Mouse (Mus musculus) intestine, embryonic 14.5 days (tissue): ENCODE measurements around the gene Trim72. TPM values are rescaled to one million over a fixed set of nuclear protein-coding genes. Genes with fewer than 3 reads are reported as not detected.

Source experiments
- ATAC-seq: fragments of 200-750 bp; cut with Nextera tagmentation; replicated peaks from 2 replicates; pipeline ENCODE4 v1.8.0; 2017; ENCODE audit warnings: low read depth, moderate number of reproducible peaks, moderate TSS enrichment, moderate library complexity; ENCODE audit not compliant: low FRiP score, low TSS enrichment
- DNase-seq: peaks from one replicate; pipeline ENCODE4 v3.0.0-alpha.2; 2018; ENCODE audit warnings: low spot score
- H3K27ac ChIP-seq: fragments of 300-500 bp; sonication (generic); 2 replicates; pipeline ENCODE4 v1.5.1; 2014; ENCODE audit warnings: low read depth, mild to moderate bottlenecking, control low read depth
- H3K27me3 ChIP-seq: fragments of 300-500 bp; sonication (generic); replicated peaks from 2 replicates; pipeline ENCODE4 v1.6.1; 2014; ENCODE audit warnings: low read length, control low read depth; ENCODE audit not compliant: control insufficient read depth, insufficient read depth
- H3K36me3 ChIP-seq: fragments of 300-500 bp; sonication (generic); 2 replicates; pipeline ENCODE4 v1.6.1; 2014; ENCODE audit warnings: low read length, control low read depth; ENCODE audit not compliant: control insufficient read depth, insufficient read depth
- H3K4me1 ChIP-seq: fragments of 300-500 bp; sonication (generic); replicated peaks from 2 replicates; pipeline ENCODE4 v1.6.1; 2014; ENCODE audit warnings: low read length, control low read depth, mixed read lengths; ENCODE audit not compliant: control insufficient read depth, insufficient read depth
- H3K4me2 ChIP-seq: fragments of 300-500 bp; sonication (generic); 2 replicates; pipeline ENCODE4 v1.6.1; 2014; ENCODE audit warnings: low read length
- H3K4me3 ChIP-seq: fragments of 300-500 bp; sonication (generic); 2 replicates; pipeline ENCODE4 v1.5.1; 2014; ENCODE audit warnings: low read depth, low read length, control low read depth, mixed read lengths
- H3K9ac ChIP-seq: fragments of 300-500 bp; sonication (generic); 2 replicates; pipeline ENCODE4 v1.6.1; 2014; ENCODE audit warnings: mild to moderate bottlenecking, low read length
- H3K9me3 ChIP-seq: fragments of 300-500 bp; sonication (generic); 2 replicates; pipeline ENCODE4 v1.6.1; 2016; ENCODE audit warnings: low read length, control low read depth; ENCODE audit not compliant: control insufficient read depth
- WGBS: fragments of 180-500 bp; shearing (Covaris S2); extraction: QIAGEN DNeasy Blood & Tissue Kit; methylation state at CpG from one replicate; pipeline ENCODE4 v1.1.7; 2014; 5-methylcytosine and 5-hydroxymethylcytosine counted together
- polyA plus RNA-seq: library from polyadenylated mRNA; unstranded; fragments of >200 nt; fragmentation: Nextera tagmentation; extraction: Ambion mirVana; gene quantifications from 2 replicates; pipeline ENCODE4 v1.2.1, GENCODE M21; 2014

Trim72 gene
- polyA plus RNA-seq: 0.16 TPM in 1 of 2 replicates, not detected in the other

- Histone ChIP-seq H3K27me3 (no peaks in the 10 kb centered on the region), H3K4me1 (peaks cover 13% of the 10 kb centered on the region), H3K4me3 (no peak within 1 kb of the TSS), H3K4me2 (peak within 1 kb of the TSS; percentile 31), H3K27ac (peak within 1 kb of the TSS; percentile 65; the same call in 1 of the 2 replicates), H3K9ac (no peak within 1 kb of the TSS), H3K36me3 (no peaks in the 10 kb centered on the region), H3K9me3 (no peaks in the 10 kb centered on the region)
- DNase-seq (no peak), ATAC-seq (no peak)
- 79% methylated on average over 2 of the region's 2 CpGs for WGBS
Measured at GRCm38 (mm10) chr7:128003688-128004087, at the start of gene Trim72. Gene Trim72 (plus strand): TSS chr7:128003949.

- H3K27ac ChIP-seq: no peak overlapping the region
- no peaks in the 10 kb centered on the region for H3K36me3 ChIP-seq
- no peak overlapping the region for H3K4me3 ChIP-seq
- no peak overlapping the region for H3K4me2 ChIP-seq
- H3K27me3 ChIP-seq: no peaks in the 10 kb centered on the region
- no peak for DNase-seq
- no peak for ATAC-seq
- H3K9me3 ChIP-seq: no peaks in the 10 kb centered on the region
- H3K4me1 ChIP-seq: no peaks in the 10 kb centered on the region
- WGBS: 59% methylated on average over 5 of the region's 5 CpGs
- H3K9ac ChIP-seq: no peak overlapping the region
Measured at GRCm38 (mm10) chr7:127959364-127959763, 44.4 kb upstream of the Trim72 start.

DNA sequence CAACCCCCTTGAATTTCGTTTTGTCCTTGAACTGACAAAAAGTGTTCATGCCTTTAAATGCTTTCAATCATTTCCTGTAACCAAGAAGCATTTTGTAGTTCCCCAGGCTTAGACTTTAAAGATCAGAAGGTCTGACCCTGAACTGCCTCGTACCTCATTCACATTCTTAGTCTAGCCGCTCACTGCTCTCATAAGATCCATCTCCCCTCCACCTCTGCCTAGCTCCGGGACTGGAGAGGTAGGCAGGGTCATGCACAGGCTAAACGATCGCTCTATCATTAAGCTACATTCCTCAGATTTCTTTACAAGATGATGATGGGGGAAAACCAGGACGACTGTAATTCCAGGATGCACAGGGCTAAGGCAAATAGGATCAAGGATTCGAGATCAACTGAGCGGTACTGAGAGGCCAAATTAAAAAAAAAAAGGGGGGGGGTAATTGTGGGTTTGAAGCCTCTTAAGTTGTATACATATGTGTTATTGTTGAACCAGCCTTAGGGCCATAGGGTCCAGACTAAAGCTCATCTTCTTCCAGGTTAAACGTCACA lies 37.3 kb upstream of the Trim72 start:
- DNase-seq (peak; percentile 63), ATAC-seq (no peak)
- Histone ChIP-seq H3K9ac (peak overlapping the region; percentile 100), H3K4me2 (peak overlapping the region; percentile 64), H3K27ac (peak overlapping the region; percentile 97), H3K36me3 (peaks cover 26% of the 10 kb centered on the region), H3K4me1 (peaks cover 20% of the 10 kb centered on the region), H3K27me3 (no peaks in the 10 kb centered on the region), H3K9me3 (no peaks in the 10 kb centered on the region), H3K4me3 (peak overlapping the region; percentile 96)
- WGBS: 7% methylated on average over 10 of the region's 10 CpGs

DNA sequence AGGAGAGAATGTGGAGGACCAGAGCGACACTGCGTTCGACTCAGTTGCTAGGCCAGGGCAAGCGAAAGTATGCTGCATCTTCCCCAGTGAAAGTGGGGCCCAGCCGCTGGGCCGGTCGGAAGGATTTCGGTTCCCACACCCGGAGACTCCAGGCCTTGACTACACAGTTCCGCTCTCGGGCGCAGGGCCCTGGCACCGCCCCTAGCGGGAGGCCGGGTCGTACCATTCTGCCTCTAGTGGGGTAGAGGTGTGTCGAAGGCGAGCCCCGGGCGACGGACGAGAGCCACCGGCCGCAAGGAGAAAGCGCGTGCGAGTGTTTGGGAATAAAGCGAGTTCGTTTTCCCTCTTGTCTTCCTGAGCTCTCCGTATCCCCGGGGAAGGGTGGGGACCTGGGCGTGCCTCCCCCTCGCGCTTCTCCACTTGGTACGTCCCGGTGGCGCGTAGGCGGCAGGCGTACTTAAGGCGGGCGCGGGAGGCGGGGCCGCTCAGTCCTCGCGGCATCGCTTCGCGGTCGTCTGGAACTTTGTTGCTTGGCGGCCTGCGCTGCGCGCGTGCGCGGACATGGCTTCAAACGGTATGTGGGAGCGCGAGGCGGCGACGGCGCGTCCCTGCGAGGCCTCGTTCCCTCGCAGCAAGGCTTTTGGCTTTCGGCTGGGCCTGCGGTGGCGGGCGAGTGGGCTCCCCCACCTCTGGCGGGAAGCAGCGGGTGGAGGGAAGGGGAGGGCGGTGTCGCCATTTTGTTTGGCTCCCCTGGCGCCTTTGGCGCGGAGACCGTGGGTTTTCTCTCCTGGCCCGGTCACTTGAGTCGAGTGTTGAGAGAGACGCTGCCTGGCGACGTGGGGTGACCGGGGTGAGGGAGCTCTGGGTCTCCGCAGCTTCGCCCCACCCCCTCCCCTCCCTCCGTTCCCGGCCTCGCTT lies 36.5 kb upstream of the Trim72 start, which contains the start of gene Fus:
Gene Fus, plus strand, starts transcription at position 454 of the 918 bp plus-strand sequence.
- under 1% methylated on average over 88 of the region's 92 CpGs for WGBS
- peak; percentile 93 for ATAC-seq
- DNase-seq: peak; percentile 100
- no peaks in the 10 kb centered on the region for H3K9me3 ChIP-seq
- H3K27ac ChIP-seq: peak within 1 kb of the TSS; percentile 97
- H3K4me1 ChIP-seq: peaks cover 20% of the 10 kb centered on the region
- H3K27me3 ChIP-seq: no peaks in the 10 kb centered on the region
- H3K9ac ChIP-seq: peak within 1 kb of the TSS; percentile 100
- peak within 1 kb of the TSS; percentile 96 for H3K4me3 ChIP-seq
- peak within 1 kb of the TSS; percentile 87 for H3K4me2 ChIP-seq
- peaks cover 34% of the 10 kb centered on the region for H3K36me3 ChIP-seq

DNA sequence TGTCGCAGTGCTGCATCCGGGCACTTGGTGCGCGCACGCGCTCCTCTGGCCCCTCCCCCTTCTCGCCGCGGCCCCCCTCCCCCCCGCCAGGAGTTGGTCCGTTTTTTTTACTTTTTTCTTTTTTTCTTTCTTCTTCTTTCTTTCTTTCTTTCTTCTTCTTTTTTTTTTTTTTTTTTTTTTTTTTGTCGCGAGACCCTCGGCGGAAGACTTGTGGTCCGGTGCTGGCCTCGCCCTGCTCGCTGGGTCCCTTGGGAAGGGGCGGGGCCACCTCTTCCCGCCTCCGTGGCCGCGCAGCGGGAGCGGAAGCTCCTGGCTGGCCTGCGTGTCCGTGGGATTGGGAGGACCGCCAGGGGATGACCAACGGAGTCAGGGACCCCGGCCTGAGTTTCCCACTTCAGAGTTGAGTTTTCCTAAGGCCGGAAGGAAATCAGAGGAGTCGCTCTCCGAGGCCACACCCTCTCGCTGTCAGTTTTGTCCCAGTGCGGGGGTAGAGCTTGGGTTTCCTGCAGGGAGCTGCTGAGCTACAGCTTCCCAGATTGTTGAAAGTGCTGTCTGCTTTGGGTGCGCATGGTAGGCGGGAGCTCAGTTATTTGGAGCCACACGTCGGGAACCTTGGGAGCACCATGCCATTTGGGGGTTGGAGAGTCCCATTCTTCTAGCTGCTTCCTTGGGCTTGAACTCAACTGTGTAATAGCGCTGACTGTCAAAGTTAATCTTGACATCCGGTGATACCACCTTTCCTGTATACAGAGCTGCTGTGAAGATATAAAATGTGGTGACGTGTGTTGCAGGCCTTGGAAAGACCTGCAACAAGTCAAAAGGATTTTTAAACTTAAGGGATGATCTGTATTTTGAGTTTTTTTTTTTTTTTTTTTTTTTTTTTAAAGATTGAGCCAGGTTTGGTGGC lies 35.6 kb upstream of the Trim72 start:
- Histone ChIP-seq H3K4me3 (peak overlapping the region; percentile 96), H3K4me1 (peaks cover 20% of the 10 kb centered on the region), H3K36me3 (peaks cover 43% of the 10 kb centered on the region), H3K9me3 (no peaks in the 10 kb centered on the region), H3K27ac (peak overlapping the region; percentile 97), H3K9ac (peak overlapping the region; percentile 100), H3K4me2 (peak overlapping the region; percentile 87), H3K27me3 (no peaks in the 10 kb centered on the region)
- under 1% methylated on average over 41 of the region's 42 CpGs for WGBS
- peak; percentile 42; the same call in 1 of the 2 replicates for ATAC-seq
- peak; percentile 87 for DNase-seq

DNA sequence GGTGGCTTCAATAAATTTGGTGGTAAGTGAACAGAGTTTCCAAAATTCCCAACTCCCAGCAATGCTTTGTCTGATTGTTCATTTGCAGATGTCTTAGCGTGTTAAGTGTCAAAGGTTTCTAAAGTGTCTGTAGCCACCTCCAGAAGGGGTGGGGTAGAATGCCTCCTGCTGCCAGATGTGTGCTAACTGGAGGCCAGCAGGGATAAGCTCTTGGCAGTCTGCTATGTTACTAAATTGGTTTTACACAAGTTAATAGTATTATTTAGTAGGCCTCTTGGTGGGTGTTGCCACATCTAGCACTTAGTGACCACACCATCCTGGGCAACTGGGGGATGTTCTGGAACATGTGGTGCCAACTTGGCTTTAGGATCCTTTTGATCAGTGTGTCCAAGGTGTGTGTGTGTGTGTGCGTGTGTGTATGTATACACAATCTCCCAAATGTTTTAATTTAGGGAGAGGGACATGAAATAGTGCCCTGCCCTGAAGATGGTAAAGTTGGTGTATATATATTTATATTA lies 29.3 kb upstream of the Trim72 start:
- Histone ChIP-seq H3K9ac (no peak overlapping the region), H3K36me3 (peaks cover 100% of the 10 kb centered on the region), H3K4me1 (peaks cover 7% of the 10 kb centered on the region), H3K27me3 (no peaks in the 10 kb centered on the region), H3K9me3 (no peaks in the 10 kb centered on the region), H3K27ac (no peak overlapping the region), H3K4me3 (no peak overlapping the region), H3K4me2 (no peak overlapping the region)
- ATAC-seq (no peak), DNase-seq (no peak)
- 82% methylated on average over 2 of the region's 2 CpGs for WGBS

DNA sequence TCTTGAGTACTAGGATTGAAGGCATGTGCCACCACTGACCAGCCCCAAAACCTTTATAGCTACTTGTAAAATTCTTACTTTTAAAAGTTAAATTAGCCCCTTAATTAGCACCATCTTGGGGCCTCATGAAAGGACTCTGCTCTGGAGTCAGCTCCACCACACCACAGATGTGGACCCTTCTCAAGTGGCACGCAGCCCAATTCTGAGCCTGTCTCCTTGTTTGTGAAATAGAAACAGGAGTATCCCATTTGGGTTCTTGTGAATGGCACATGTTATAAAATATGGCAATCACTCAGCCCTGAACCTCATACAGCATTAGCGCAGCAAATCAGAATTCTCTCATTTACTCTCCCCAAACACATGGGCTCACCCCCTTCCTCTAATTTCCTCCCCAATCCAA lies 24.9 kb upstream of the Trim72 start:
- Histone ChIP-seq H3K27me3 (no peaks in the 10 kb centered on the region), H3K36me3 (peaks cover 100% of the 10 kb centered on the region), H3K9me3 (no peaks in the 10 kb centered on the region), H3K9ac (no peak overlapping the region), H3K4me1 (no peaks in the 10 kb centered on the region), H3K4me2 (no peak overlapping the region), H3K4me3 (no peak overlapping the region), H3K27ac (no peak overlapping the region)
- DNase-seq (no peak), ATAC-seq (no peak)
- 97% methylated on average over 2 of the region's 2 CpGs for WGBS

GRCm38 (mm10) chr7:127980606-127981005 lies 23.1 kb upstream of the Trim72 start:
- no peak for ATAC-seq
- 91% methylated on average over 3 of the region's 3 CpGs for WGBS

More at GRCm38 (mm10) chr7:127980606-127981005, 23.1 kb upstream of the Trim72 start:
- Histone ChIP-seq H3K4me1 (no peaks in the 10 kb centered on the region), H3K27me3 (no peaks in the 10 kb centered on the region), H3K4me3 (no peak overlapping the region), H3K9me3 (no peaks in the 10 kb centered on the region), H3K9ac (no peak overlapping the region), H3K36me3 (peaks cover 100% of the 10 kb centered on the region), H3K27ac (no peak overlapping the region), H3K4me2 (no peak overlapping the region)
- no peak for DNase-seq
